Mouse (Mus musculus): ENCODE data around the gene Oasl2.
"Not testable (repeated sequence)": the region's sequence is repeated elsewhere in the genome, so short reads cannot be mapped to it uniquely, and the experiment has no call there.

- not testable (repeated sequence) for TF ChIP-seq GATA1 (IDR thresholded peaks at IDR 0.05; ENCODE audit: borderline replicate concordance, low read length); FLI1 (IDR thresholded peaks at IDR 0.05; ENCODE audit: low read length)
These were observed 43.4 kb upstream of the Oasl2 start, which contains the start of gene 4930519G04Rik for GRCm38 (mm10) chr5:114853364-114853763.
